Comparison of ENCODE assay signal across 16 mouse cellular contexts in the genomic region with DNA sequence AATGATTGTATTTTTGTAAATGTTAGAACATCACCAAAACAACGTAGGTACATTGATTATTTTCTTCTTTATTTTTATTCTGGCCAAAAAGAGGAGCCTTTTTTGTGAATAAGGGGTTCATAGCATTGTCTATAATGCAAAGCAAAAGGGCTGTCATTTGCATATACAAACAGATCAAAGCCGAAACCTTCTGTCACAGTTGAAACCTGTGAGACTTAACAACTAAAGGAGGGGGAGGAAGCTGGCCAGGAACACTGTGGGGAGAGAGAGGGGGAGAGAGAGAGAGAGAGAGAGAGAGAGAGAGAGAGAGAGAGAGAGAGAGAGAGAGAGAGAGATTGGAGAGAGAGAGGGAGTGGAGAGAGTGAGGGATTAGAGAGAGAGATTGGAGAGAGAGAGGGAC.
DNase-seq lines count a peak whose midpoint lies in the region; ATAC-seq and TF ChIP-seq lines count a peak whose summit lies in the region.
"Had no signal": no experiment of that assay in that cellular context is flagged by ENCODE, and none has a peak within 500 bp of the region (broad histone marks: within the 10 kb centered on the region; RNA-seq: fewer than 3 reads in every experiment).

No protein-coding gene starts in this region.

- TF ChIP-seq CTCF in forebrain, postnatal 0 days (IDR thresholded peaks at IDR 0.05; ENCODE audit: low read depth): no peak

- H3K27ac ChIP-seq in forebrain, embryonic 15.5 days (replicated peaks): no peak overlapping the region
- H3K27ac ChIP-seq in forebrain, postnatal 0 days (ENCODE audit: low read depth, low read length): no peak overlapping the region
- H3K27ac ChIP-seq in midbrain, embryonic 14.5 days (replicated peaks; ENCODE audit: low read depth, low read length): no peak overlapping the region
- H3K27ac ChIP-seq in midbrain, embryonic 11.5 days (ENCODE audit: low read depth, low read length): no peak overlapping the region
- H3K27ac ChIP-seq in hindbrain, embryonic 10.5 days: no peak overlapping the region
- H3K27ac ChIP-seq: embryonic facial prominence, embryonic 10.5 days; embryonic facial prominence, embryonic 12.5 days; forebrain, embryonic 12.5 days had no signal

- H3K4me1 ChIP-seq in forebrain, embryonic 15.5 days: no peaks in the 10 kb centered on the region
- no peaks in the 10 kb centered on the region for H3K4me1 ChIP-seq in forebrain, postnatal 0 days (ENCODE audit: insufficient read depth)
- H3K4me1 ChIP-seq in midbrain, embryonic 14.5 days (ENCODE audit: control insufficient read depth, insufficient read depth, low read length): no peaks in the 10 kb centered on the region
- H3K4me1 ChIP-seq in midbrain, embryonic 11.5 days (ENCODE audit: control insufficient read depth, insufficient read depth, low read length): no peaks in the 10 kb centered on the region
- H3K4me1 ChIP-seq in hindbrain, embryonic 10.5 days (replicated peaks): no peaks in the 10 kb centered on the region
- H3K4me1 ChIP-seq: embryonic facial prominence, embryonic 10.5 days; embryonic facial prominence, embryonic 12.5 days; forebrain, embryonic 12.5 days had no signal

- ATAC-seq in forebrain, embryonic 15.5 days (replicated peaks): peak; percentile 71; the same call in 1 of the 2 replicates
- ATAC-seq in forebrain, postnatal 0 days: no peak
- no peak for ATAC-seq in midbrain, embryonic 14.5 days (ENCODE audit: low FRiP score, low TSS enrichment)
- ATAC-seq in midbrain, embryonic 11.5 days (ENCODE audit: low FRiP score): no peak

- no peaks in the 10 kb centered on the region for H3K36me3 ChIP-seq in forebrain, embryonic 15.5 days
- H3K36me3 ChIP-seq in forebrain, postnatal 0 days (ENCODE audit: insufficient read depth): no peaks in the 10 kb centered on the region
- H3K36me3 ChIP-seq in midbrain, embryonic 14.5 days (ENCODE audit: control insufficient read depth, insufficient read depth, low read length): no peaks in the 10 kb centered on the region
- H3K36me3 ChIP-seq in midbrain, embryonic 11.5 days (ENCODE audit: control insufficient read depth, insufficient read depth, low read length): no peaks in the 10 kb centered on the region
- no peaks in the 10 kb centered on the region for H3K36me3 ChIP-seq in hindbrain, embryonic 10.5 days
- H3K36me3 ChIP-seq: embryonic facial prominence, embryonic 10.5 days; embryonic facial prominence, embryonic 12.5 days; forebrain, embryonic 12.5 days had no signal

- DNase-seq in forebrain, postnatal 0 days: no peak
- DNase-seq in midbrain, embryonic 14.5 days: peak; percentile 4
- DNase-seq in midbrain, embryonic 11.5 days (ENCODE audit: low spot score, missing footprints): no peak
- no peak for DNase-seq in hindbrain, embryonic 10.5 days (ENCODE audit: low spot score)
- DNase-seq: adrenal gland, adult 2 months; adrenal gland, postnatal 10 days; adrenal gland, postnatal 25 days; cerebellum, adult 11-12 months; cerebellum, adult 2 months; cerebellum, adult 9-10 months; cerebellum, postnatal 10 days; cerebellum, postnatal 25 days had no signal

- H3K27me3 ChIP-seq in forebrain, embryonic 15.5 days: no peaks in the 10 kb centered on the region
- H3K27me3 ChIP-seq in forebrain, postnatal 0 days (ENCODE audit: insufficient read depth, low read length): no peaks in the 10 kb centered on the region
- no peaks in the 10 kb centered on the region for H3K27me3 ChIP-seq in midbrain, embryonic 14.5 days (ENCODE audit: control insufficient read depth, insufficient read depth, low read length)
- H3K27me3 ChIP-seq in midbrain, embryonic 11.5 days (ENCODE audit: control insufficient read depth, insufficient read depth, low read length): no peaks in the 10 kb centered on the region
- no peaks in the 10 kb centered on the region for H3K27me3 ChIP-seq in hindbrain, embryonic 10.5 days (ENCODE audit: insufficient read depth, poor library complexity, severe bottlenecking)
- H3K27me3 ChIP-seq: embryonic facial prominence, embryonic 12.5 days; forebrain, embryonic 12.5 days had no signal

- no peak overlapping the region for H3K9ac ChIP-seq in forebrain, embryonic 15.5 days (replicated peaks)
- no peak overlapping the region for H3K9ac ChIP-seq in forebrain, postnatal 0 days
- H3K9ac ChIP-seq in midbrain, embryonic 14.5 days (replicated peaks; ENCODE audit: low read length): no peak overlapping the region
- no peak overlapping the region for H3K9ac ChIP-seq in midbrain, embryonic 11.5 days (ENCODE audit: low read length)
- H3K9ac ChIP-seq: embryonic facial prominence, embryonic 12.5 days; forebrain, embryonic 12.5 days had no signal

- H3K9me3 ChIP-seq in forebrain, embryonic 15.5 days: no peaks in the 10 kb centered on the region
- H3K9me3 ChIP-seq in forebrain, postnatal 0 days (ENCODE audit: low read length): no peaks in the 10 kb centered on the region
- no peaks in the 10 kb centered on the region for H3K9me3 ChIP-seq in midbrain, embryonic 14.5 days (ENCODE audit: control insufficient read depth, low read length)
- no peaks in the 10 kb centered on the region for H3K9me3 ChIP-seq in midbrain, embryonic 11.5 days (ENCODE audit: control insufficient read depth, low read length)
- H3K9me3 ChIP-seq in hindbrain, embryonic 10.5 days: no peaks in the 10 kb centered on the region
- H3K9me3 ChIP-seq: embryonic facial prominence, embryonic 10.5 days; embryonic facial prominence, embryonic 12.5 days; forebrain, embryonic 12.5 days had no signal

- no peak overlapping the region for H3K4me3 ChIP-seq in forebrain, embryonic 15.5 days
- H3K4me3 ChIP-seq in forebrain, postnatal 0 days (ENCODE audit: low read depth, low read length): no peak overlapping the region
- no peak overlapping the region for H3K4me3 ChIP-seq in midbrain, embryonic 14.5 days (replicated peaks; ENCODE audit: low read depth, low read length)
- H3K4me3 ChIP-seq in midbrain, embryonic 11.5 days (ENCODE audit: low read depth, low read length): no peak overlapping the region
- no peak overlapping the region for H3K4me3 ChIP-seq in hindbrain, embryonic 10.5 days
- H3K4me3 ChIP-seq: embryonic facial prominence, embryonic 10.5 days; embryonic facial prominence, embryonic 12.5 days; forebrain, embryonic 12.5 days had no signal

- 42% methylated on average over 2 of the region's 2 CpGs for WGBS in forebrain, embryonic 15.5 days
- WGBS in forebrain, postnatal 0 days: 48% methylated on average over 2 of the region's 2 CpGs
- WGBS in midbrain, embryonic 14.5 days: 66% methylated on average over 2 of the region's 2 CpGs
- WGBS in midbrain, embryonic 11.5 days: 72% methylated on average over 2 of the region's 2 CpGs
- WGBS in hindbrain, embryonic 10.5 days: 81% methylated on average over 2 of the region's 2 CpGs

- H3K4me2 ChIP-seq in forebrain, embryonic 15.5 days (replicated peaks): no peak overlapping the region
- H3K4me2 ChIP-seq in forebrain, postnatal 0 days (ENCODE audit: low read depth): no peak overlapping the region
- no peak overlapping the region for H3K4me2 ChIP-seq in midbrain, embryonic 14.5 days (ENCODE audit: low read length)
- no peak overlapping the region for H3K4me2 ChIP-seq in midbrain, embryonic 11.5 days
- H3K4me2 ChIP-seq: embryonic facial prominence, embryonic 12.5 days; forebrain, embryonic 12.5 days had no signal
